Mouse (Mus musculus) urinary bladder, adult 2 months (tissue): ENCODE results near the gene Npvf. TPM values are rescaled to one million over a fixed set of nuclear protein-coding genes. Genes with fewer than 3 reads are reported as not detected.
"Not testable (repeated sequence)": the region's sequence is repeated elsewhere in the genome, so short reads cannot be mapped to it uniquely, and the experiment has no call there.

Experiments
- DNase-seq: peaks from one replicate; pipeline ENCODE4 v3.0.0; 2022; ENCODE audit warnings: low spot score
- polyA plus RNA-seq: library from polyadenylated mRNA; depleted of rRNA; stranded (reverse); fragments of >200 nt; gene quantifications from 2 replicates; pipeline ENCODE4 v1.2.3, GENCODE M21; 2012; rRNA removed

The Npvf gene
- polyA plus RNA-seq, 1 experiment = not detected

DNA sequence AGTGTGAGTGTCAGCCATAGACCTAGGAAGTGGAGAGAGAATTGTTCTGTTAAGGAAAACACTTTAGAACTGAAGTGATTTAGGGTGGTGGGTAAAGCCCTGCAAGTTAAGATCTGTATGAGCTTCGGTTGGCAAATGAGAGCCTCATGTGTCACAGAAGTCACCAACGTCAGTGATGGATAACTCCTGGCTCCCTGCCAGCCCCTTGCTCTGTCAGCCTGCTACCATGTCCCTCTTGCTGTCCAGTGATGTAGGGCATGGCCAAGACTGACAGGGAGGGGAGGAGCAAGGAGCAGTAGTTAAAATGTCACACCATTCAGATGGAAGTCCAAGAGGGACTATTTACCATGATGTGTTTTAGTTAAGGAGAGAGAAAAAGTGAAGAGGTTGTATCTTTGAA lies 14.6 kb downstream of the Npvf start:
- no peak for DNase-seq

GRCm38 (mm10) chr6:50626170-50626569 lies 28.1 kb downstream of the Npvf start:
- not testable (repeated sequence) for DNase-seq

- not testable (repeated sequence) for DNase-seq
Observed at GRCm38 (mm10) chr6:50618273-50618672, 36.0 kb downstream of the Npvf start.

DNA sequence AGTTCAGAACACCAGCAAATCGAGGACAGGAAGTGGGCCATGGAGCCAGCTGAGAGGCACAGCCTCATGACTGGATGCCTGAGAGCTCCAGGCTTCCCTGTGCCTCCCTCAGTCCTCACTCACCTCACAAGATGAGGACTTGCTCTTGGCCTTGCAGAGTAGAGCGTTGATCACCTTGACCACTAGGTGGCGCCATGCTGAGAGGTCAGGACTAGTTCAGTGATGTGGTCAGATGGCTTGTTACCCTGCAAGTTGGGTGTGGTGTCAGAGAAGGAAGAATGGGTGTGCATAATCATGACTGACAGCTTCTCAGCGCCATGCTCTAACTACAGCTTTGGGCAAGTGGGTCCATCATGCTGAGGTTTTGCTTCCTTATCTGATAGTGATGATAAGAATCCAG lies 52.6 kb downstream of the Npvf start:
- no peak for DNase-seq

Other genes starting within 250 kb of the Npvf start
- 54.8 and 61.4 TPM in 2 replicates for gene Osbpl3, start 198.2 kb downstream of the Npvf start, polyA plus RNA-seq
- gene Cycs, start 87.9 kb downstream of the Npvf start, polyA plus RNA-seq = 34.3 and 42.2 TPM in 2 replicates
- gene 4921507P07Rik, start 57.8 kb downstream of the Npvf start, polyA plus RNA-seq = 3.6 and 4.4 TPM in 2 replicates